Mouse (Mus musculus) liver, adult 2 months (tissue): ENCODE results near the gene Rnf166. TPM values are rescaled to one million over a fixed set of nuclear protein-coding genes. Genes with fewer than 3 reads are reported as not detected.

Experiments used
- DNase-seq: peaks from one replicate; pipeline ENCODE4 v3.0.0-alpha.2; 2011; ENCODE audit warnings: low read depth, low spot score; ENCODE audit errors: extremely low read depth
- H3K27ac ChIP-seq: fragments of 200-500 bp; replicated peaks from 2 replicates; pipeline ENCODE4 v1.5.1; 2012; ENCODE audit warnings: low read depth, mild to moderate bottlenecking, control low read depth, inconsistent platforms, low read length; ENCODE audit not compliant: insufficient read depth
- H3K27me3 ChIP-seq: fragments of 200-500 bp; 2 replicates; pipeline ENCODE4 v1.6.1; 2012; ENCODE audit warnings: mild to moderate bottlenecking, moderate library complexity, low read length, inconsistent platforms; ENCODE audit not compliant: control insufficient read depth, insufficient read depth
- H3K36me3 ChIP-seq: fragments of 200-500 bp; 2 replicates; pipeline ENCODE4 v1.6.1; 2012; ENCODE audit warnings: low read length, inconsistent platforms; ENCODE audit not compliant: control insufficient read depth, insufficient read depth
- H3K4me1 ChIP-seq: fragments of 200-500 bp; 2 replicates; pipeline ENCODE4 v1.6.1; 2011; ENCODE audit warnings: low read length; ENCODE audit not compliant: control insufficient read depth, insufficient read depth
- H3K4me3 ChIP-seq: fragments of 200-500 bp; 2 replicates; pipeline ENCODE4 v1.5.1; 2011; ENCODE audit warnings: low read depth, mild to moderate bottlenecking, control low read depth, low read length, moderate library complexity; ENCODE audit not compliant: insufficient read depth
- H3K79me2 ChIP-seq: fragments of 200-500 bp; 2 replicates; pipeline ENCODE4 v1.6.1; 2012; ENCODE audit warnings: inconsistent platforms, mild to moderate bottlenecking, low read length, moderate library complexity; ENCODE audit not compliant: control insufficient read depth, insufficient read depth
- H3K9ac ChIP-seq: fragments of 200-500 bp; 2 replicates; pipeline ENCODE4 v1.6.1; 2012; ENCODE audit warnings: low read depth, mild to moderate bottlenecking, control low read depth, inconsistent platforms, low read length
- CTCF ChIP-seq: fragments of 200-500 bp; IDR thresholded peaks from 2 replicates; pipeline ENCODE4 v1.5.1; 2011; ENCODE audit warnings: low read depth, low read length, control low read depth
- POLR2A ChIP-seq: fragments of 200-500 bp; IDR thresholded peaks from 2 replicates; pipeline ENCODE4 v1.6.1; 2011; ENCODE audit warnings: low read length, control low read depth; ENCODE audit not compliant: insufficient read depth; ENCODE audit errors: extremely low read depth
- WGBS: fragments of 180-500 bp; shearing (Covaris S2); methylation state at CpG from one replicate; pipeline ENCODE4 v1.1.7; 2018; 5-methylcytosine and 5-hydroxymethylcytosine counted together
- polyA plus RNA-seq: library from polyadenylated mRNA; depleted of rRNA; stranded (reverse); fragments of >200 nt; gene quantifications from 2 replicates; pipeline ENCODE4 v1.2.3, GENCODE M21; 2012
- total RNA-seq: library from RNA; depleted of rRNA; stranded (reverse); fragments of >200 nt; gene quantifications from 2 replicates; pipeline ENCODE4 v1.2.3, GENCODE M21; 2014

Rnf166 gene
- total and polyA plus RNA-seq, 2 experiments: 5.3 to 24.2 TPM

DNA sequence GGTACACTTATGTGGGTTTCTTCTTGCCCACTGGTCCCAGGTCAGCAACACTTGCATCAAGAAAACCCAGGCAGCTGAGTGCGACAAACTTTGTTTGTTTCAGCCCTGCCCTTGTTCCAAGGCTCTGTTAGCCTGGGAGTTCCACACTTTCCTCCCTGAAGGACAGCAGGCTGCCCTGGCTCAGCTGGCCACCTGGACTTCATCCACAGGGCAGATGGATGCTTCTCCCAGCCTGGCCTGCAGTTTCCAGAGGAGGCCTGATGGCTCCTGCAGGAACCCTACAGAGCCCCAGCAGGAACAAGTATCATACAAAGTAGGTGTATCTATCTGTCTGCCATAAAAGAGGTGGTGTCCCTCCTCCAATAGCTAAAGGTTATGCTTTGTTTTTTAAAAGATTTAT, 34.5 kb downstream of the Rnf166 start:
- no peaks in the 10 kb centered on the region for H3K79me2 ChIP-seq
- TF ChIP-seq POLR2A (no peak), CTCF (no peak)
- no peak overlapping the region for H3K27ac ChIP-seq
- no peak for DNase-seq
- H3K4me3 ChIP-seq: no peak overlapping the region
- no peak overlapping the region for H3K9ac ChIP-seq
- no peaks in the 10 kb centered on the region for H3K27me3 ChIP-seq
- H3K4me1 ChIP-seq: peaks cover 5% of the 10 kb centered on the region
- peaks cover 3% of the 10 kb centered on the region; the same call in 1 of the 2 replicates for H3K36me3 ChIP-seq
- 78% methylated on average over 1 of the region's 1 CpGs for WGBS

- H3K79me2 ChIP-seq: no peaks in the 10 kb centered on the region
- no peak overlapping the region for H3K4me3 ChIP-seq
- H3K36me3 ChIP-seq: peaks cover 9% of the 10 kb centered on the region
- no peak overlapping the region for H3K9ac ChIP-seq
- TF ChIP-seq CTCF (no peak), POLR2A (no peak)
- H3K4me1 ChIP-seq: peaks cover 3% of the 10 kb centered on the region; the same call in 1 of the 2 replicates
- H3K27me3 ChIP-seq: no peaks in the 10 kb centered on the region
- WGBS: 97% methylated on average over 16 of the region's 16 CpGs
- no peak for DNase-seq
- H3K27ac ChIP-seq: no peak overlapping the region
Observed at GRCm38 (mm10) chr8:122439336-122439735, 36.5 kb downstream of the Rnf166 start.

GRCm38 (mm10) chr8:122437708-122438331, 38.0 kb downstream of the Rnf166 start:
- no peaks in the 10 kb centered on the region for H3K79me2 ChIP-seq
- H3K4me1 ChIP-seq: peaks cover 3% of the 10 kb centered on the region; the same call in 1 of the 2 replicates
- no peak overlapping the region; the same call in 1 of the 2 replicates for H3K4me3 ChIP-seq
- H3K36me3 ChIP-seq: peaks cover 9% of the 10 kb centered on the region
- H3K27me3 ChIP-seq: no peaks in the 10 kb centered on the region
- WGBS: 92% methylated on average over 13 of the region's 13 CpGs
- no peak overlapping the region for H3K27ac ChIP-seq
- DNase-seq: no peak
- no peak overlapping the region for H3K9ac ChIP-seq
- TF ChIP-seq POLR2A (no peak), CTCF (no peak)

DNA sequence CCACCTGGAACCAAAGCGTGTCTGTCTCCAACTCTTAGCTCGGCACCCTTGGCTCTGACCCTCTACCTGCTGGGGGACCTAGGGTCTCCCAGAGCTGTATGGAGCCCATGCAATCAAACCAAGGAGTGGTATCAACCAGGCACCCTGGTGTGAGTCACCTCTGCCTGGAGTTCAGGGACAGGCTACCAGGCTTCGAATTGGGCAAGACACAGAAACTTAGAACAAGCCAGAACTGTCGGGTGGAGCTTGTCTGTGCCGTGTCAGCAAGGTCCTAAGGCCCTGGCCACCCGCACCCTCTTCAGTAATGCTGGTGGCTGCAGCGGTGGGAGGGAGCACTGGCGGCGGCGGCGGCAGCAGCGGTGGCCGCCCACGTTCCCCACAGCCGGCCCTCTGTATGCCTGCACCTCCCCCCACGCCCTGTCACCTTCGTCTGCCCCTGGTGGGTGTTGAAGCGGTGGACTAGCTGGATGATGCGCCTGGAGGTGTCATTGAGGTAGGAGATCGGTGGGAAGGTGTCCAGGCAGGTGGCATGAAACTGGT, 39.2 kb downstream of the Rnf166 start:
- TF ChIP-seq CTCF (no peak), POLR2A (no peak)
- WGBS: 92% methylated on average over 20 of the region's 20 CpGs
- H3K36me3 ChIP-seq: peaks cover 9% of the 10 kb centered on the region

DNA sequence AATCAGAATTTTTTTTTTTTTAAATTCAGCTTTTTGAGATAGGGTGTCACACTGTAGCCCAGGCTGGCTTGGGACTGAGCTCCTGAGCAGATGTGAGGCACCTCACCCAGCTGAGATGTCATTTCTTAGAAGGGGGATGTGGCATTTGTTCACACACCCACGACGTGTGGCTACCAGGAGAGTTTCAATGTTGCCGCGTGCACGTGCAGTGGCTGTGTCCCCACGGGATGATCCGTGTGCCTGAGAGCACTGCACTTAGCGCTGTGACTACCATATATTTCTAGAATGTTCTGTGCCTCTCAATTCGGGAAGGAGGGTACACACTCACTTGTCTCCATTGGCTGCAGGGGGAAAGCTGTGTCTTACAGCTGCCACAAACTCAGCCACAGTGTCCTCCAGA, 39.7 kb downstream of the Rnf166 start:
- H3K4me1 ChIP-seq: no peaks in the 10 kb centered on the region
- H3K79me2 ChIP-seq: no peaks in the 10 kb centered on the region
- no peak overlapping the region for H3K4me3 ChIP-seq
- H3K36me3 ChIP-seq: peaks cover 9% of the 10 kb centered on the region
- H3K27me3 ChIP-seq: no peaks in the 10 kb centered on the region
- no peak for DNase-seq
- H3K9ac ChIP-seq: no peak overlapping the region
- WGBS: 98% methylated on average over 9 of the region's 9 CpGs
- H3K27ac ChIP-seq: no peak overlapping the region
- TF ChIP-seq CTCF (no peak), POLR2A (no peak)

More for the DNA sequence above, 39.2 kb downstream of the Rnf166 start:
- H3K4me1 ChIP-seq: no peaks in the 10 kb centered on the region
- H3K27ac ChIP-seq: no peak overlapping the region
- no peak overlapping the region for H3K9ac ChIP-seq
- no peak for DNase-seq
- H3K79me2 ChIP-seq: no peaks in the 10 kb centered on the region
- no peaks in the 10 kb centered on the region for H3K27me3 ChIP-seq
- H3K4me3 ChIP-seq: no peak overlapping the region

DNA sequence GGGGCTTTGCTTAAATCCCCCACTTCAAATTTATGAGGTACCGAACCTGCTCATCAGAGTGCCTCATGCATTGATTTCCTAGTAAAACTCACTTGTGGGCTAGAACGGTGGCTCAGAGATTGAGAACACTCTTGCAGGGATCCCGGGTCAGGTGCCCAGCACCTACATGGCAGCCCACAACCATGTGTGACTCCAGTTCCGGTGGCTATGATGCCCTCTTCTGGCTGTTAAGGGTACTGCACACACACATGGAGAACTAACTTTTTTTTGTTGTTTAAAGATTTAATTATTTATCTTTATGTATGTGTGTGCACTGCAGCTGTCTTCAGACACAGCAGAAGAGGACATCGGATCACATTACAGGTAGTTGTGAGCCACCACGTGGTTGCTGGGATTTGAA, 40.5 kb downstream of the Rnf166 start:
- Histone ChIP-seq H3K4me3 (no peak overlapping the region), H3K4me1 (no peaks in the 10 kb centered on the region), H3K27ac (no peak overlapping the region), H3K79me2 (no peaks in the 10 kb centered on the region), H3K27me3 (no peaks in the 10 kb centered on the region), H3K36me3 (peaks cover 9% of the 10 kb centered on the region), H3K9ac (no peak overlapping the region)
- DNase-seq: no peak
- TF ChIP-seq POLR2A (no peak), CTCF (peak; percentile 53)
- 96% methylated on average over 6 of the region's 6 CpGs for WGBS
